Mouse (Mus musculus) myocyte (in vitro differentiated cells): ENCODE measurements at regions not wholly inside any gene's neighbourhood (a gene's known extent, or its start where the extent isn't known, plus 50 kb on each side); places are given as distances from the start of the nearest gene placed in this dataset.
A peak's percentile ranks its signal among the peaks of the same experiment; 100 is the strongest.

ENCODE experiments used
- CEBPB ChIP-seq: IDR thresholded peaks from 2 replicates; pipeline ENCODE4 v1.6.1; 2011; ENCODE audit warnings: mild to moderate bottlenecking, moderate library complexity; ENCODE audit not compliant: poor library complexity, insufficient read depth, severe bottlenecking
- E2F4 ChIP-seq: IDR thresholded peaks from one replicate; pipeline ENCODE4 v1.6.1; 2011; ENCODE audit warnings: mild to moderate bottlenecking, control low read depth, moderate library complexity; ENCODE audit not compliant: insufficient read depth
- MAX ChIP-seq: IDR thresholded peaks from one replicate; pipeline ENCODE4 v1.6.1; 2011; ENCODE audit warnings: low read depth, mild to moderate bottlenecking, control low read depth
- POLR2A ChIP-seq: IDR thresholded peaks from one replicate; pipeline ENCODE4 v1.6.1; 2011; ENCODE audit warnings: low read depth, mild to moderate bottlenecking, control low read depth, moderate library complexity; ENCODE audit not compliant: insufficient read length
- POLR2AphosphoS2 ChIP-seq: IDR thresholded peaks from one replicate; pipeline ENCODE4 v1.6.1; 2011; ENCODE audit warnings: low read depth, control low read depth; ENCODE audit not compliant: insufficient read length
- TCF12 ChIP-seq: IDR thresholded peaks from one replicate; pipeline ENCODE4 v1.6.1; 2011; ENCODE audit warnings: mild to moderate bottlenecking, control low read depth; ENCODE audit not compliant: poor library complexity, insufficient read depth, severe bottlenecking
- TCF3 ChIP-seq: IDR thresholded peaks from one replicate; pipeline ENCODE4 v1.6.1; 2011; ENCODE audit warnings: low read depth, control low read depth; ENCODE audit not compliant: insufficient read length
- USF1 ChIP-seq: IDR thresholded peaks from one replicate; pipeline ENCODE4 v1.6.1; 2011; ENCODE audit warnings: low read depth, mild to moderate bottlenecking, control low read depth, moderate library complexity

DNA sequence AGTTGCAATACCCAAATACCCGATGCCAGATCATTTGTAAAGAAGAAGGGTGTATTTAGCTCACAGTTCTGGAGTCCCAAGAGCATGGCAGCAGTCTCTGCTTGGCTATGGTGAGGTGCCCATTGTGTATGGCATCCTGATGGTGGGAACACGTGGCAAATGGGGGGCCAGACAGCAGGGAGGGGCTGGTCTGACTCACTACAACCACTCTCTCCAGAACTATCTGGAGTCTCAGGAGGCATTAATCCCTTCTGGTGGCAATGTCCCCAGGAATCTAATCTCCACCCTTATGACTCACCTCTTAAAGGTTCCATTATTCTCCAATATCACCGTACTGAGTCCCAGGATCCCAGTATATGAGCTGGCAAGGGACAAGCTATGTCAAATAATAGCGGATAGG is 229.5 kb upstream of the Serp2 start:
- TF ChIP-seq TCF3 (no peak), POLR2A (peak; percentile 38), CEBPB (no peak), TCF12 (peak; percentile 19), MAX (peak; percentile 64), E2F4 (no peak), POLR2AphosphoS2 (no peak), USF1 (peak; percentile 81)
